Mouse (Mus musculus) hindbrain, postnatal 0 days (tissue): ENCODE measurements around the gene Uqcc1. TPM values are rescaled to one million over a fixed set of nuclear protein-coding genes. Genes with fewer than 3 reads are reported as not detected.
"Not testable (repeated sequence)": the region's sequence is repeated elsewhere in the genome, so short reads cannot be mapped to it uniquely, and the experiment has no call there.

Experiments used
- ATAC-seq: fragments of 200-750 bp; cut with Nextera tagmentation; 2 replicates; pipeline ENCODE4 v1.8.0; 2017; ENCODE audit warnings: mild to moderate bottlenecking, moderate TSS enrichment, moderate library complexity
- DNase-seq: peaks from one replicate; pipeline ENCODE4 v3.0.0-alpha.2; 2015; ENCODE audit warnings: low spot score
- H3K27ac ChIP-seq: fragments of 300-500 bp; sonication (generic); 2 replicates; pipeline ENCODE4 v1.5.1; 2014; ENCODE audit warnings: mild to moderate bottlenecking
- H3K27me3 ChIP-seq: fragments of 300-500 bp; sonication (generic); 2 replicates; pipeline ENCODE4 v1.6.1; 2014; ENCODE audit warnings: low read length, mixed read lengths; ENCODE audit not compliant: insufficient read depth
- H3K36me3 ChIP-seq: fragments of 300-500 bp; sonication (generic); 2 replicates; pipeline ENCODE4 v1.6.1; 2014; ENCODE audit warnings: low read length, mixed read lengths; ENCODE audit not compliant: insufficient read depth
- H3K4me1 ChIP-seq: fragments of 300-500 bp; sonication (generic); 2 replicates; pipeline ENCODE4 v1.6.1; 2014; ENCODE audit warnings: antibody characterized with exemption, low read length, mixed read lengths; ENCODE audit not compliant: insufficient read depth
- H3K4me2 ChIP-seq: fragments of 300-500 bp; sonication (generic); 2 replicates; pipeline ENCODE4 v1.6.1; 2014; ENCODE audit warnings: low read depth, mild to moderate bottlenecking, low read length, moderate library complexity, mixed read lengths
- H3K4me3 ChIP-seq: fragments of 300-500 bp; sonication (generic); 2 replicates; pipeline ENCODE4 v1.5.1; 2014; ENCODE audit warnings: low read length
- H3K9ac ChIP-seq: fragments of 300-500 bp; sonication (generic); replicated peaks from 2 replicates; pipeline ENCODE4 v1.6.1; 2014; ENCODE audit warnings: mild to moderate bottlenecking, low read length, moderate library complexity, mixed read lengths
- H3K9me3 ChIP-seq: fragments of 300-500 bp; sonication (generic); 2 replicates; pipeline ENCODE4 v1.6.1; 2016; ENCODE audit warnings: low read length, mixed read lengths
- CTCF ChIP-seq: IDR thresholded peaks from 2 replicates; pipeline ENCODE4 v1.5.1; 2016; ENCODE audit warnings: antibody characterized with exemption, control low read depth, low read depth
- WGBS: fragments of 180-500 bp; shearing (Covaris S2); extraction: QIAGEN DNeasy Blood & Tissue Kit; methylation state at CpG from one replicate; pipeline ENCODE4 v1.1.7; 2014; 5-methylcytosine and 5-hydroxymethylcytosine counted together
- polyA plus RNA-seq: library from polyadenylated mRNA; unstranded; fragments of >200 nt; fragmentation: Nextera tagmentation; extraction: Ambion mirVana; gene quantifications from 2 replicates; pipeline ENCODE4 v1.2.1, GENCODE M21; 2015
- total RNA-seq: library from RNA; depleted of rRNA; stranded (reverse); fragments of >200 nt; gene quantifications from 2 replicates; pipeline ENCODE4 v1.2.3, GENCODE M21; 2014

The Uqcc1 gene
- total and polyA plus RNA-seq, 2 experiments from 2014 or later: 38.0 to 55.6 TPM

DNA sequence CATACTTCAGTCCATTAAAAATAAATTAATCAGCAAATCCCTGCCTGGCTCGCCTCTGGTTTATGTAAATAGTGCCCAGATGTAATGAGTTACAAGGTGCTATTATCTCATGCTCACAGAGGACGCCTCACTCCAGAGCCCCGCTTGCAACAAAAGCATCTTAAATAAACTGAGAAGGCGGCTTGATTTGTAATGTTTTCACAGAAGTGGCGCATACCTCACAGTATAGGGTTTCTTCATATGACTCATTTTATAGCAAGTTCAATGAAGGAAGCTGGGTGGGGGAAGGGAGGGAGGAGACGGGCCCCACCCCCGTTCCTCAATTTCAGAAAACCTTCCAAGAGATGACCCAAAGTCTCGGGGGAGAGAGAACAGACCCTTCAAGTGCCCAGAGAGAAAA, 83.2 kb downstream of the Uqcc1 start:
- DNase-seq (no peak), ATAC-seq (no peak)
- WGBS: 91% methylated on average over 8 of the region's 8 CpGs
- Histone ChIP-seq H3K27ac (no peak overlapping the region), H3K4me3 (no peak overlapping the region), H3K9me3 (no peaks in the 10 kb centered on the region), H3K9ac (no peak overlapping the region), H3K4me2 (no peak overlapping the region), H3K4me1 (no peaks in the 10 kb centered on the region), H3K36me3 (peaks cover 32% of the 10 kb centered on the region), H3K27me3 (no peaks in the 10 kb centered on the region)
- TF ChIP-seq CTCF: no peak

DNA sequence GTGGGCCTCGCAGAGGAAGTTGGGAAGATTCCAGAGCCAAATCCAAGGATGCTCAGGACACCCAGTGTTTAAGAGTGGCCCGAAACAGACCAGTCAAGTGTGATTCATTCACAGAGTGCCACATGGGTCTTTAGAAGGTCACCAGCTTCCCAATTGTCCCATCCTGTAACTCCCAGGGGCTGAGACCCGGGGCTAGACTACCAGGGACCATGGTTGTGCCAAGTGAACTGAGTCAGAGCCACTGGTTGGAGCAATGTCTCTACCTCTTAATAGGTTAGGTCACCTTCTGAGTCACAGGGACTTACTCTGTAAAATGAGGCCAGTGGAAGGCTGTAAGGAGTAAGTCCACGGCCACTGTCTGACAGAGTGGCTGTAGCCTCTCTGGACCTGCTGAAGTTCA, 91.1 kb downstream of the Uqcc1 start:
- TF ChIP-seq CTCF: no peak
- Histone ChIP-seq H3K9me3 (no peaks in the 10 kb centered on the region), H3K27ac (no peak overlapping the region), H3K36me3 (no peaks in the 10 kb centered on the region), H3K27me3 (no peaks in the 10 kb centered on the region), H3K4me3 (no peak overlapping the region), H3K4me2 (no peak overlapping the region), H3K9ac (no peak overlapping the region), H3K4me1 (no peaks in the 10 kb centered on the region)
- ATAC-seq (no peak), DNase-seq (no peak)
- WGBS: 84% methylated on average over 4 of the region's 4 CpGs

DNA sequence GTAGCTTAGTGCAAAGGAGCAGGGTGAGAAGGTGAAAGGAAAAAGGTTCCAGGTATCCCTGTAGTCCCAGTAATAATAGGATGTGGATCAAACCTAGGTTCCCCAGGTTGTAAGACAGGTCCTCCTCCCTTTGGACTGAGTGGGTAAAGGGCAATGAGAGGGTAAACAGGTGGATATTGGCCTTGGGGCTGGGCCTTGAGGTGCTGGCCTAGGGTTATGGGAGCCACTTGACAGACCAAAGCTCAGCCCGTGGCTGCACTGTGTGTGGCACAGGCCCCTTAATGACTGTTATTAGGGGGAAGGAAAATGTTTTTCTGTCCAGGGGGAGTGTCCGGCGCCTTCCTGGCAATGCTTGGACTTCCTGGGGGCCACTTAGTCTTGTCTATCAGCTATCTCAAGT, 92.1 kb downstream of the Uqcc1 start:
- WGBS: 75% methylated on average over 3 of the region's 3 CpGs
- Histone ChIP-seq H3K9ac (no peak overlapping the region), H3K9me3 (no peaks in the 10 kb centered on the region)

DNA sequence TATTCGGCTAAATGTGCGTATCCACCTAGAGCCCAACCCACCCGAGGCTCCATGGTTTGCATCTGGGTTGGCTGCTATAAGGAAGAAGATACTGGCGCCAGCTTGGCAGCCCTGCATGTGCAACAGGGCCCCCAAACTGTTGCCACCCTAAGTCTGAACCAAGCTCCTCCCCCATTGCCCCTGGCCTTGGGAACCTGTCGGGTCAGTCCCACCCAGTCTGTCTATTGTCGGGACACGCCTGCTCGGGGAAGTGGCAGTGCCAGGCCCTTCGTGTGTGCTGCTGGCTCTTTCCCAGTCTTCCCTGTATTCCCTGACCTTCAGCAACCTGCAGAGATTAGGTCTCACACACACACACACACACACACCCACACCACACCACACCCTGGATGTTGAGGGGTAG, 95.4 kb downstream of the Uqcc1 start, which contains the start of gene Fam83c:
Gene Fam83c, minus strand, starts transcription at position 123 of the 400 bp plus-strand sequence.
- H3K4me1 ChIP-seq: no peaks in the 10 kb centered on the region
- no peak within 1 kb of the TSS for H3K4me3 ChIP-seq
- no peak for DNase-seq
- H3K9ac ChIP-seq: no peak within 1 kb of the TSS
- H3K27ac ChIP-seq: no peak within 1 kb of the TSS
- TF ChIP-seq CTCF: no peak
- H3K36me3 ChIP-seq: no peaks in the 10 kb centered on the region
- no peaks in the 10 kb centered on the region for H3K9me3 ChIP-seq
- no peaks in the 10 kb centered on the region for H3K27me3 ChIP-seq
- no peak within 1 kb of the TSS for H3K4me2 ChIP-seq
- no peak for ATAC-seq
- 67% methylated on average over 9 of the region's 9 CpGs for WGBS

More for the DNA sequence above, 92.1 kb downstream of the Uqcc1 start:
- ATAC-seq: no peak
- no peaks in the 10 kb centered on the region for H3K36me3 ChIP-seq
- H3K27ac ChIP-seq: no peak overlapping the region
- no peak overlapping the region for H3K4me2 ChIP-seq
- no peaks in the 10 kb centered on the region for H3K4me1 ChIP-seq
- no peak for TF ChIP-seq CTCF
- H3K27me3 ChIP-seq: no peaks in the 10 kb centered on the region
- H3K4me3 ChIP-seq: no peak overlapping the region
- DNase-seq: no peak

DNA sequence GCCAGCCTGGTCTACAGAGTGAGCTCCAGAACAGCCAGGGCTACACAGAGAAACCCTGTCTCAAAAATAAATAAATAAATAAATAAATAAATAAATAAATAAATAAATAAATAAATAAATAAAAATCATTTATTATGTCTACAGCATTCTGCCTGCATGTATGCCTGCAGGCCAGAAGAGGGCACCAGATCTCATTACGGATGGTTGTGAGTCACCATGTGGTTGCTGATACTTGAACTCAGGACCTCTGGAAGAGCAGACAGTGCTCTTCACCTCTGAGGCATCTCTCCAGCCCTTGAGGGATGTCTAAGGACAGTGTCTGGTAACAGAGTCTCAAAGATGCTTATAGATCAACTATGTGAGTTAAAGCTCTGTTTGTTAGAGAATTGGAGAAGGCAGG, 98.0 kb downstream of the Uqcc1 start:
- ATAC-seq, H3K9me3 ChIP-seq, H3K36me3 ChIP-seq, H3K27me3 ChIP-seq, H3K9ac ChIP-seq, DNase-seq, H3K4me3 ChIP-seq, H3K27ac ChIP-seq, H3K4me2 ChIP-seq, H3K4me1 ChIP-seq: not testable (repeated sequence)
- TF ChIP-seq CTCF: peak; percentile 33; the same call in 1 of the 2 replicates
- WGBS: 74% methylated on average over 1 of the region's 1 CpGs

DNA sequence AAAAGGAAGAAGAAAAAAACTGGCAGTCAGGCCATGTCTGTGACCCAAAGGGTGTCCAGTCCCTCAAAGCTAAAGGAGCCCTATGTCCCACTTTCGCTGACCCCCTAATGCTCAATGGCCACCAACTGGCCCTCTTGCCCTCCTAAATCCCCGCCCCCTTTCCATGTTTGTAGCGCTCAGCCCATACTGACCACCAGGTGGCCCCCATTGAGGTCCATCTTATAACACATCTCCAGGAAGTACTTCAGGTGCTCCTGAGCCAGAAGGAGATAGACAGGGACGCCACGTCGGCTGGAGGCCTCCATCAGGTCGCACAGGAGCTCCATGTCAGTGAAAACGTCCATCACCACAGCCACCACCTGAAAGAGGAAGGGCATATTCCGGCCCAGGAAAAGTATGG, 98.8 kb downstream of the Uqcc1 start:
- 64% methylated on average over 9 of the region's 9 CpGs for WGBS
- no peaks in the 10 kb centered on the region for H3K27me3 ChIP-seq
- no peak for DNase-seq
- H3K4me3 ChIP-seq: no peak overlapping the region
- peak; percentile 53 for TF ChIP-seq CTCF
- H3K27ac ChIP-seq: no peak overlapping the region
- H3K4me1 ChIP-seq: peaks cover 5% of the 10 kb centered on the region; the same call in 1 of the 2 replicates
- H3K4me2 ChIP-seq: no peak overlapping the region
- H3K36me3 ChIP-seq: no peaks in the 10 kb centered on the region
- ATAC-seq: no peak
- H3K9me3 ChIP-seq: no peaks in the 10 kb centered on the region
- H3K9ac ChIP-seq: no peak overlapping the region

DNA sequence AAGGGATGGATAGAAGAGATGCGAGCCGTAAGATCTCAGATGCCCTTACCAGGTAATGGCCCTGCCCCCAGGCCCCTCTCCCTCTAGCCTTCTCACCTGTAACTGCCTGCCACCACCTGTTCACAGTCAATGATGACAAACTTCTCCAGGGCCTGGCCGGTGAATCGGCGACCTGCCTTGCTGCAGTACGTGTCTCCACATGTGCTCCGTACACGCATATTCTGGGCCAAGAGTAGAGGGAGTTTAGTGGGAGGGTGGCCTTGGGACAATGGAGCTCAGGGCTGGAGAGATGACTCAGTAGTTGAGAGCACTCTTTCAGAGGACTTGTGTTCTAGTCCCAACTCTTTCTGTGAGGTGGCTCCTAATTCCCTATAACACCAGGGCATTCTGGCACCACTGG, 99.3 kb downstream of the Uqcc1 start:
- H3K27me3 ChIP-seq: no peaks in the 10 kb centered on the region
- no peak overlapping the region for H3K27ac ChIP-seq
- TF ChIP-seq CTCF: no peak
- peaks cover 5% of the 10 kb centered on the region; the same call in 1 of the 2 replicates for H3K4me1 ChIP-seq
- DNase-seq (no peak), ATAC-seq (no peak)
- no peak overlapping the region for H3K4me2 ChIP-seq
- no peak overlapping the region for H3K4me3 ChIP-seq
- H3K36me3 ChIP-seq: no peaks in the 10 kb centered on the region
- WGBS: 89% methylated on average over 8 of the region's 8 CpGs
- H3K9ac ChIP-seq: no peak overlapping the region
- H3K9me3 ChIP-seq: no peaks in the 10 kb centered on the region
